Mouse (Mus musculus): Measurements from ENCODE around the gene Syngr1.

The Syngr1 gene

GRCm38 (mm10) chr15:80092041-80092441, 907 bp downstream of the Syngr1 start:
- DNase-seq: no peak

DNA sequence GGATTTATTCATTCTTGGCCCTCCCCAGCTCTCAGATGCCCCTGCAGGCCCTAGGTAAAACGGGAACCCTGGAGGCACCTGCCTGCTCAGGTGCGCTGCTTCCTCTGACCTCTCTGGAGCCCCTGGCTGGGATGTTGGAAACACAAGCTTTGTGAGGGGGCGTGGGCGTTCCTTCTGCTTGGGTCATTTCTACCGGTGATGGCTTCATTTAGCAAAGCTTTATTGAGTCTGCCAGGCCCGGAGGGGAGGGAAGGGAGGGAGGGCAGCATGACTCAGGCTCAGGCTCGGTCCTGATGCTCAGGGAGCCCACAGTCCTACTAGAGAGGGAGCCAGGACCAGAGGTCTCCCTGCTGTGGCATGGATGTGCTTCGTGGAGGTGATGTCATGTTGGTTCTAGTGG, 1.5 kb downstream of the Syngr1 start:
- DNase-seq: no peak

DNA sequence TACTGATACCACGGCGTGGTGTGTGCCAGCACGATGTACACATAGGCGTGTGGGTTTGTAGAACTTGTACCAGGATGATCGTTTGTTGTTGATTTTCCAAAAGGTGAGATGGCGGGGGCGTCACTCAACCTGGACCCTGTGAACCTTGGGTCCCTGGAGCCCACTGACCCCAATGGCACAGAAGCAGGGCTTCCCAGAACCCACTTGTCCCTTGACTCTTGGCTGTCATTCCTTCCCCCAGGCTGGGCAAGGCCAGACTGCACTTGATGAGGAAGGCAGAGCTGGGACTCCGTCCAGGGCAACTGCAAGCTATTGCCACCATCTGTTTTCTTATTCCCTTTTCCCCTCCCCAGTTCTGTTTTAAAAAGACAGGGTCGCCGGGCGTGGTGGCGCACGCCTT, 3.1 kb downstream of the Syngr1 start:
- no peak for DNase-seq

DNA sequence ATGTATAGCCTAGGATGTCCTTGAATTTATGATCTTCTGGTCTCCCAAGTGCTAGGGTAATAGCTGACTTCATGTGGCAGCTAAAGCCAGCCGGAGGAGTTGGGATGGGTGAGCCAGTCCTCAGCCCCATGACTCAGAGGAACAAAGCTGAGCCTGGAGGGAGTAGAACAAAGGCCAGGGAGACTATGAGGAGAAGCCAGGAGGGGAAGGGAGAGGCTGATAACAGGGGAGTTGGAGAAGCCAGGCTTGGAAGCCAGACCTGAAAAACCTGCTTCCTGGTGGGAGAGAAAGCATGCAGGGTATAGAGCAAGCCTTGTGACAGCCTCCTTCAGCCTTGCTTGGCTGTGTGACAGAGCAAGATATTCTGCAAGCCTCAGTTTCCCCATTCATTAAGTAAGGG, 4.5 kb downstream of the Syngr1 start:
- no peak for DNase-seq

GRCm38 (mm10) chr15:80096406-80096805, 5.3 kb downstream of the Syngr1 start:
- DNase-seq: no peak

GRCm38 (mm10) chr15:80096946-80097881, 6.1 kb downstream of the Syngr1 start:
- DNase-seq: no peak

GRCm38 (mm10) chr15:80097999-80098461, 6.9 kb downstream of the Syngr1 start:
- no peak for DNase-seq

GRCm38 (mm10) chr15:80098809-80099208, 7.7 kb downstream of the Syngr1 start:
- DNase-seq: no peak

DNA sequence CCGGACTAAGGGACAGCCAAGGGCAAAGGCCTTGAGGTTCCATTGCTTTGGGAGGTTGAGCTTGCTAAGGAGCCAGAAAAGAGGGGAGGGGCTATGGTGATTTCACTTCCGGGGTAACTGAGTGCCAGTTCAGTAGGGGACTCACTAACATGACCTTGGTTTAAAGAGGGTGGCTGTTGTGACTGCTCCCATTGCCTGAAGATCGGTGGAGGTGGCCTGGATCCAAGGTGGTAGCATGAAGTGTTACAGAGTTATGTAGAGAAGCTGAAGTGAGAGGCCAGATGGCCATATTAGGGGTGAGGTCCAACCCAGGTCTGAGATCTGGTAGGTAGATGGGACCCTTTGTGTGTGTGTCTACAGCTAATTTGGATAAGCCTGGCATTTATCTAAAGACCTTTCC, 8.3 kb downstream of the Syngr1 start:
- no peak for DNase-seq

- DNase-seq: no peak
These were observed 9.1 kb downstream of the Syngr1 start for GRCm38 (mm10) chr15:80100196-80100595.

- DNase-seq: no peak
These were observed 9.7 kb downstream of the Syngr1 start for GRCm38 (mm10) chr15:80100871-80101270.

DNA sequence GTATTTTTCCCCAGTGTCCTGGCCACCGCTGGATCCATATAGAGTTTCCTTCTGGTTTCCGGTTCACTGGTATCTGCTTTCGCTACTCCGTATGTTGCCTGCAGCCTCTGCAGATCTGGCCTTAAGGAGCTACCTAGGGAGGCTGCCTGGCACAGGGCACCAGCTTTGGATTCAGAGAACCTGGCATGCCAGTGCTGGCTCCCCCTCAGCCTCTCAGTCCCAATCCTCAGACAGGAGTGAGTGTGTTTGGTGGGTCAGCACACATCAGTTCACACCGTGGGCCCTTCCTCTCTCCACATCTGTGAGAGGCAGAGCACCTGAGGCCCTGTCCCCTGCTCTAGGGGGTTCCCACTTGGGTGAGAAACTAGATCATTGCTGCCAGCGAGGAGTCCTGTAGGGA, 10.4 kb downstream of the Syngr1 start:
- no peak for DNase-seq

- DNase-seq: no peak
These were observed 11.4 kb downstream of the Syngr1 start for GRCm38 (mm10) chr15:80102495-80102894.

DNA sequence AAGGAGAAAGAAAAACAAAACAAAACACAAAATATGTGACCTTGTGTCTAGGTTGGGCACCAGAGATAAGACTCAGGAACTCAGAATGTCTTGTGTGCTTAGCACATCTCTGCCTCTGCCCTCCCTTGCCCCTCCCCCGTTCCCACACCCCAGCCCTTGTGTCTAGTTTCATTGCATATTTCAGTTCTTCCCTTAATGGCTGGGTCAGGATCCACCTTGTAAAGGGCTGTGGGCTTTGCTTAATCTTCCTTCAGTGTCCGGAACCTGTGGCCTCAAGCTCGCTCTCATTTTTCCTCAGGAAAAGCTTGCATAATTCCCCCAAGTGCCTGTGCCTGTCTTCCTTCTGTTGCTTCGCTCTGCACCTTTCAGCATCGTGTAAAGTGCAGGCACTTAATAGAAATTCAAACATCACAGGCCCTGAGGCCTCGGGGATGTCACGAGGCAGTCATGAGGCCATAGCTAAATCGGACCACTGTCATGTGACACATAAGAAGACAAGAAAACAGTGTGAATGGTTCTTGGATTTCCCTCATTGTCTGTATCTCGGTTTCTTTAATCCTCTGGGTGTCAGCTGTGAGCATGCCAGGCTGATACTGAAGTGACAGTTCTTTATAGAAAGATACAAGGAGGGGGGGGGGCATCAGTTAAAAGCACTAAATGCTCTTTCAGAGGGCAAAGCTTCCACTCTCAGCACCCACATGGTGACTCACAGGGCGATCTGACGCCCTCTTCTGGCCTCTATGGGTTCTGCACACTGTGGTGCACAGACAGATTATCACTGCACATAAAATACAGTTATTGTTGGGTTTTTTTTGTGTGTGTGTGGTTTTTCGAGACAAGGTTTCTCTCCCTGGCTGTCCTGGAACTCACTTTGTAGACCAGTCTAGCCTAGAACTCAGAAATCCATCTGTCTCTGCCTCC, 14.6 kb downstream of the Syngr1 start:
- no peak for DNase-seq

GRCm38 (mm10) chr15:80107143-80107542, 16.0 kb downstream of the Syngr1 start:
- DNase-seq: no peak

GRCm38 (mm10) chr15:80107575-80107974, 16.4 kb downstream of the Syngr1 start:
- DNase-seq: no peak

DNA sequence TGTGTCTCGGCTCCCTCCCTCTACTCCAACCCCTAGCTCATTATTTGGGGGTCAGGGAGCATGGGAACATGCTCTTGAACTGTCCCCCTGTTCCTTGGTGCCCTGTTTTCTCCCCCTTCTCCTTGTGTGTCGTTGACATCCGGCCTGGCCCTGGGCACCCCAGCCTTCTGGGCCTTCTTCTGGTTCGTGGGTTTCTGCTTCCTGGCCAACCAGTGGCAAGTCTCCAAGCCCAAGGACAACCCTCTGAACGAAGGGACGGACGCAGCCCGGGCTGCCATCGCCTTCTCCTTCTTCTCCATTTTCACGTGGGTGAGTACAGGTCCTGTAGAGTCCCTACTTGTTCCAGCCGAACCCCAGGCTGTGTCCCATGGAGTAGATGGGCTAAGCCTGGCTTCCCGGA, 20.3 kb downstream of the Syngr1 start:
- no peak for DNase-seq

GRCm38 (mm10) chr15:80112499-80112898, 21.4 kb downstream of the Syngr1 start:
- no peak for DNase-seq

GRCm38 (mm10) chr15:80114414-80114813, 23.3 kb downstream of the Syngr1 start:
- DNase-seq: no peak

DNA sequence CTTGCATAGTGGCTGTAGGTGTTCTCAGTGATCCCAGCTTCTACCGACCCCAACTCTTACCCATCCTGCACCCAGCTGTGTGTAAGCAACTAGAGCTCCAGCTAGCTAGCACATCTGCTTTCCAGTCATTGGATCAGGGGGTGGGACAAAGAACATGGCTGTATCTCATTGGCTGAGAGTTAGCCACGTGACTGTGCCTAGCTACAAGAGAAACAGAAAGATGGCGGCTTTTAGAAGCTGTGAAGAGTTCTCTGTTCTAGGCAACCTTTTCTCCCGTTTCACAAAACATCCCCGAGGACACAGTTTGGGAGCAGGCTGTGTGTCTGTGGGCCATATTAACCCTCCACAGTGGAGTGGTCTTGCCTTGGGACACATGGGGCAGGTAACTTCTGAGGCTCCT, 24.1 kb downstream of the Syngr1 start:
- no peak for DNase-seq

GRCm38 (mm10) chr15:80115866-80116794, 25.0 kb downstream of the Syngr1 start:
- no peak for DNase-seq

- DNase-seq: peak; percentile 30 to 51
These were observed 26.0 kb downstream of the Syngr1 start for GRCm38 (mm10) chr15:80117154-80117553.

All from lung, adult 18-20 months (tissue).